Mouse (Mus musculus) forebrain, embryonic 14.5 days (tissue): ENCODE measurements around the gene Cacna1e. TPM values are rescaled to one million over a fixed set of nuclear protein-coding genes. Genes with fewer than 3 reads are reported as not detected.

Experiments used
- polyA plus RNA-seq: library from polyadenylated mRNA; unstranded; fragments of >200 nt; fragmentation: Nextera tagmentation; extraction: Ambion mirVana; gene quantifications from 2 replicates; pipeline ENCODE4 v1.2.1, GENCODE M21; 2014

Gene Cacna1e
- polyA plus RNA-seq, 1 experiment from 2014 or later = 6.7 TPM

Other genes with a start within 250 kb of the Cacna1e start
- gene Ier5, start 215.1 kb upstream of the Cacna1e start, polyA plus RNA-seq = 19.5 and 24.6 TPM in 2 replicates